Mouse (Mus musculus): ENCODE measurements around the gene Cck. TPM values are rescaled to one million over a fixed set of nuclear protein-coding genes. Genes with fewer than 3 reads are reported as not detected.

The Cck gene
- polyA plus RNA-seq, 1 experiment from 2014 or later, result 7.7 TPM

DNA sequence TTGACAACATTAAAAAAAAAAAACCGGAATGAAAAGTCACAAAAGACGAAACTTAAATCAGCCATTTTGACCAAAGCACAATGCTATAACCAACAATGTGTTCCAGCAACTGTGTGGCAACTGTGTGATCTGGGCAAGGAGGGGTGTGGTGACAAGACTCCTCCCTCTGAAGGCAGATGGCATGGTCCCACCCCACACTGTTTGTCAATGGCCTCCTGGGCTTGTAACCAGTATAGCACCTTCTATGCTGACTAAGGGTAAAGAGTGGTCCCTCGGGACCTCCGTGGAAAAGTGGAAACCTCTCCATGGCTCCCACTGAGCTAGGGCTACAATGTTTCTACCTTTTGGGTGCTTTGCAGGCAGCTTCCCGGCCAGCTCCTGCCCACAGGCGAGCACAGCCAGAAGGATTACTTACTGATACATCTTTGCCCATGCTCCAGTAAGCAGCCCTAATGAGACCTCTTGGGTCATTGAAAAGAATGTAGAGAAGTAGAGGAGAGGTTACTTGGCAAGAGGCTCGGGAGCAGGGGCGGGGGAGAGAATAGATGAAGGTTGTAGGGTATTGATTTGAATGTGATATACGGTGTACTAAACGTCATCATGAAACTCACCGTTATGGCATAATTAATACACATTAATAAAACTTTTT lies 3.8 kb downstream of the Cck start:
- Histone ChIP-seq H3K4me1 (replicated peaks) (peaks cover 26% of the 10 kb centered on the region), H3K27me3 (peaks cover 52% of the 10 kb centered on the region), H3K4me2 (no peak overlapping the region)

GRCm38 (mm10) chr9:121487216-121487615 lies 8.3 kb downstream of the Cck start:
- Histone ChIP-seq H3K9me3 (peaks cover 6% of the 10 kb centered on the region; the same call in 1 of the 2 replicates), H3K36me3 (no peaks in the 10 kb centered on the region), H3K9ac (no peak overlapping the region), H3K27ac (no peak overlapping the region), H3K4me2 (no peak overlapping the region), H3K4me1 (replicated peaks) (peaks cover 5% of the 10 kb centered on the region), H3K4me3 (no peak overlapping the region), H3K27me3 (peaks cover 7% of the 10 kb centered on the region)
- 72% methylated on average over 7 of the region's 7 CpGs for WGBS
- no peak for ATAC-seq (ENCODE audit: low FRiP score)

More for the DNA sequence above, 3.8 kb downstream of the Cck start:
- peaks cover 6% of the 10 kb centered on the region; the same call in 1 of the 2 replicates for H3K9me3 ChIP-seq
- WGBS, result 71% methylated on average over 11 of the region's 11 CpGs
- H3K36me3 ChIP-seq, result no peaks in the 10 kb centered on the region
- H3K9ac ChIP-seq, result no peak overlapping the region
- no peak overlapping the region for H3K4me3 ChIP-seq
- H3K27ac ChIP-seq, result no peak overlapping the region
- ATAC-seq (ENCODE audit: low FRiP score), result no peak

GRCm38 (mm10) chr9:121479453-121479852 lies 16.0 kb downstream of the Cck start:
- WGBS, result 27% methylated on average over 5 of the region's 5 CpGs
- H3K27me3 ChIP-seq, result no peaks in the 10 kb centered on the region
- ATAC-seq (ENCODE audit: low FRiP score), result peak; percentile 44; the same call in 1 of the 2 replicates
- H3K9me3 ChIP-seq, result no peaks in the 10 kb centered on the region
- peaks cover 7% of the 10 kb centered on the region for H3K36me3 ChIP-seq
- H3K4me3 ChIP-seq, result no peak overlapping the region
- no peak overlapping the region for H3K9ac ChIP-seq
- H3K27ac ChIP-seq, result no peak overlapping the region
- peaks cover 4% of the 10 kb centered on the region for H3K4me1 ChIP-seq (replicated peaks)
- no peak overlapping the region for H3K4me2 ChIP-seq

- Histone ChIP-seq H3K4me1 (replicated peaks) (peaks cover 4% of the 10 kb centered on the region), H3K27ac (0 out of 2 replicates have a peak overlapping the region, but pooled peaks have one; percentile 1), H3K9me3 (no peaks in the 10 kb centered on the region), H3K4me3 (no peak overlapping the region), H3K4me2 (peak overlapping the region; percentile 30; the same call in 1 of the 2 replicates), H3K36me3 (peaks cover 27% of the 10 kb centered on the region), H3K27me3 (no peaks in the 10 kb centered on the region), H3K9ac (no peak overlapping the region)
- ATAC-seq (ENCODE audit: low FRiP score), result peak; percentile 66
- 13% methylated on average over 15 of the region's 15 CpGs for WGBS
These were observed 18.1 kb downstream of the Cck start for GRCm38 (mm10) chr9:121477305-121477911.

DNA sequence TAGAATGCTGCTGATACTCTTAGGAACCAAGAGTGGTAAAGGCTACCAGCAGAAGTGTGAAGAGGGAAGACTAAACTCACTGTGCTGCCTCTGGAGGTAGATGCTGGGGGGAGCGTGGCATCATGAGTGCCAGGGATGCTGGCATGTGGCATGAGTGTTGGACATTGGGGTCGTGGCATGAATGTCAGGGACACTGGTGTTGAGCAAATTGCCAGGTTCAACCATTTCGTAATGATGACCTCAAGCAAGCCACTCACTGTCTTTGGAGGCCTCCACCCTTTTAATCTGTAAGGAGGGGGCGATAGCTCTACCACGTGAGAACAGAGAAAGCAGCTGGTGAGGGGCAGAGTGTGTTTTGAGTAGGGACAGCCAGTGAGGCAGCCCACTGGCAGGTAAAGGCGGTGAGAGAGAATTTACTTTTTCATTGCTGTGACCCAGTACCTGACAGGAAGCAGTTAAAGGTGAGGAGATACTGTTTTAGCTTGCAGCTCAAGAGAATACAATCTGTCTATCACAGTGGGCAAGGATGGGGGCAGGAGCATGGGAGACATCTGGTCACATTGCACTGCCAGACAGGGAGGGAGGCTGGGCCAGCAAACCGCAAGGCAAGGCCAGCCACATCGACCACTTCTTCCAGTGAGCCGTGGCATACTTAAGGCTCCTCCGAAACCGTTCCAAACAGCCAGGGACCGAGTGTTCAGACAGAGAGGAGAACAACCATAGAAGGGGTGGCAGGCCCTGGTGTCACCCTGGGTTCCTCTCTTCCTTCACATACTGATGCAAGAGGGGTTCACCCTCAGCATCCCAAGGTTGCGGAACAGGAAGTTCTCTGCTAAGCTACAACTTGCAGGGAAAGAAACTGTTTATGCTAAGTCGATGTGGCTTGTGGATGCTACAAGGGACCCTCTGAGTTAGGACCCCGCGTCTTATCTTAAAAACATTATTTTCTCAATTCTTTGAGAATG lies 19.7 kb downstream of the Cck start:
- Histone ChIP-seq H3K4me1 (replicated peaks) (peaks cover 4% of the 10 kb centered on the region), H3K9me3 (no peaks in the 10 kb centered on the region)
- WGBS, result 81% methylated on average over 16 of the region's 16 CpGs

GRCm38 (mm10) chr9:121474771-121475170 lies 20.7 kb downstream of the Cck start:
- no peak overlapping the region for H3K9ac ChIP-seq
- no peaks in the 10 kb centered on the region for H3K27me3 ChIP-seq
- peaks cover 4% of the 10 kb centered on the region for H3K4me1 ChIP-seq (replicated peaks)
- WGBS, result 84% methylated on average over 5 of the region's 5 CpGs
- H3K27ac ChIP-seq, result no peak overlapping the region
- no peak overlapping the region for H3K4me3 ChIP-seq
- no peak overlapping the region for H3K4me2 ChIP-seq
- ATAC-seq (ENCODE audit: low FRiP score), result no peak
- no peaks in the 10 kb centered on the region for H3K9me3 ChIP-seq
- H3K36me3 ChIP-seq, result peaks cover 46% of the 10 kb centered on the region

More for the DNA sequence above, 19.7 kb downstream of the Cck start:
- Histone ChIP-seq H3K9ac (no peak overlapping the region), H3K4me2 (no peak overlapping the region), H3K27me3 (no peaks in the 10 kb centered on the region), H3K36me3 (peaks cover 42% of the 10 kb centered on the region), H3K4me3 (no peak overlapping the region), H3K27ac (no peak overlapping the region)
- no peak for ATAC-seq (ENCODE audit: low FRiP score)

DNA sequence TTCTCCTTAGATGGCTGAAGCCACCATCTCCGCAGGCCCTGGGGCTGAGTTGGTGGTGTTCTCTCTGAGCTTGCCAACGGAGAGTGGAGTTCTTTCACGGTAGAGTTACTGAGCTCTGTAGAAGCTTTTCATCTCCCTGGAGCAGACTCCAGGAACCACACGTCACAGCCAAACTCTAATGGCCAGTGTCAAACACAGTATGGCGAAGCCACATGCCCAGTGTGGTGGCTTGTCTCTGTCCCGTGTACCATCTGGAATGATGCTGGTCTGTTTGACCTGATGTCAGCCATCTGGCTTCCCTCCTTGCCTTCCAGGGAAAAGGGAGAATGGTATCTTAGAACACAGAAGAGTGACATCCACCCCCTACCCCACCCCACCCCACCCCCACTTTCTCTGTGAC lies 25.8 kb downstream of the Cck start:
- H3K27ac ChIP-seq, result no peak overlapping the region
- no peak for ATAC-seq (ENCODE audit: low FRiP score)
- H3K4me2 ChIP-seq, result no peak overlapping the region
- peaks cover 15% of the 10 kb centered on the region for H3K4me1 ChIP-seq (replicated peaks)
- peaks cover 73% of the 10 kb centered on the region for H3K36me3 ChIP-seq
- no peaks in the 10 kb centered on the region for H3K27me3 ChIP-seq
- no peak overlapping the region for H3K9ac ChIP-seq
- no peak overlapping the region for H3K4me3 ChIP-seq
- H3K9me3 ChIP-seq, result no peaks in the 10 kb centered on the region
- whole genome bisulfite sequencing, result 63% methylated on average over 6 of the region's 6 CpGs

DNA sequence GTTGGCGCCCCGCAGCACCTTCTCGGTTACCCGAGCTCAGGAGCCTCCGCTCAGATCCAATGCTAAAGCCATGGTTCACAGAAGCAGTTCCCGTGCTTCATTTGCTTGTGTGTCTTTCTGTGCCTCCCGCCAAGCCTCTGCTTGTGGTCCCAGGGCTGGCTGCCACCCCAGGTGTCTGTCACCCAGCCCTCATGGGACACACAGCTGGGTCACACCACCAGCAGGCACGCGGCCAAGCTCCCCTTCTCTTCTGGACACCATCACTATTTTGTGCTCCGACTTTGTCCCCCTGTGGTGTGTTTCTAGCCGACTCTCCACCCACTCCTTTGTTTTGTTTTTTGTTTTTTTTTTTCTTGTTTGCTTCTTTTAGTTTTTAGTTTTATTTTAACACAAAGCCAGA lies 28.0 kb downstream of the Cck start:
- H3K36me3 ChIP-seq, result peaks cover 69% of the 10 kb centered on the region
- H3K9ac ChIP-seq, result no peak overlapping the region
- no peak for ATAC-seq (ENCODE audit: low FRiP score)
- H3K4me3 ChIP-seq, result no peak overlapping the region
- 80% methylated on average over 11 of the region's 11 CpGs for WGBS
- H3K9me3 ChIP-seq, result no peaks in the 10 kb centered on the region
- no peaks in the 10 kb centered on the region for H3K27me3 ChIP-seq
- H3K4me2 ChIP-seq, result no peak overlapping the region
- H3K4me1 ChIP-seq (replicated peaks), result peaks cover 15% of the 10 kb centered on the region
- no peak overlapping the region for H3K27ac ChIP-seq

- Histone ChIP-seq H3K36me3 (peaks cover 82% of the 10 kb centered on the region), H3K4me3 (no peak overlapping the region), H3K27ac (no peak overlapping the region), H3K4me1 (replicated peaks) (no peaks in the 10 kb centered on the region), H3K9me3 (no peaks in the 10 kb centered on the region), H3K4me2 (no peak overlapping the region), H3K9ac (no peak overlapping the region), H3K27me3 (no peaks in the 10 kb centered on the region)
- no peak for ATAC-seq (ENCODE audit: low FRiP score)
- 80% methylated on average over 16 of the region's 16 CpGs for WGBS
These were observed 35.0 kb downstream of the Cck start for GRCm38 (mm10) chr9:121460527-121460926.

- H3K4me3 ChIP-seq, result no peak overlapping the region
- no peak overlapping the region for H3K9ac ChIP-seq
- H3K27me3 ChIP-seq, result no peaks in the 10 kb centered on the region
- H3K36me3 ChIP-seq, result peaks cover 87% of the 10 kb centered on the region
- no peak for ATAC-seq (ENCODE audit: low FRiP score)
- H3K4me1 ChIP-seq (replicated peaks), result no peaks in the 10 kb centered on the region
- no peaks in the 10 kb centered on the region for H3K9me3 ChIP-seq
- no peak overlapping the region for H3K4me2 ChIP-seq
- no peak overlapping the region for H3K27ac ChIP-seq
- WGBS, result 83% methylated on average over 2 of the region's 2 CpGs
These were observed 35.5 kb downstream of the Cck start for GRCm38 (mm10) chr9:121459950-121460349.

DNA sequence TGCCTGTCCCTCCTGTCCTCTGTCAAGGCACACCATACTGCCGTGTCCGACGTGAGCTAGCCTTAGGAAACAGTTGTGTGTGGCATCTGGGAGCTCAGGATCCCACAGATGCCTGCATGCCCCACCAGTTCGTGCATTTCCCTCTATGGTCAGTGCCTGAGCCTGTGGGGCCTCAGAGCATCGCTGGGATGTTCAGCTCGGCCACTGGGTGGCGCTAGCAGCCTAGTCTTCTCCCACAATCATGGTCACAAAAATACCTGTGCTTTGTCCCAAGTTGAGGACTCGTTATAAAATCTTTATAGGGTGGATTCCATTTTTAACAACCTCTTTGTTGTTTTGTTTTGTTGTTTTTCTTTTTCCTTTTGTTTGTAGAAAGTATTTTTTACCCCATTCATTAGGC lies 37.0 kb downstream of the Cck start:
- no peak overlapping the region for H3K4me2 ChIP-seq

More for the DNA sequence above, 37.0 kb downstream of the Cck start:
- 36% methylated on average over 8 of the region's 8 CpGs for WGBS
- Histone ChIP-seq H3K36me3 (peaks cover 91% of the 10 kb centered on the region), H3K27me3 (no peaks in the 10 kb centered on the region), H3K9ac (no peak overlapping the region), H3K4me3 (no peak overlapping the region), H3K9me3 (no peaks in the 10 kb centered on the region), H3K4me1 (replicated peaks) (no peaks in the 10 kb centered on the region), H3K27ac (no peak overlapping the region)
- ATAC-seq (ENCODE audit: low FRiP score), result no peak

Measured in hindbrain, embryonic 13.5 days (tissue).